Mouse (Mus musculus) adrenal gland, postnatal 10 days (tissue): ENCODE results near the gene Prl5a1. TPM values are rescaled to one million over a fixed set of nuclear protein-coding genes. Genes with fewer than 3 reads are reported as not detected.

ENCODE experiments used
- DNase-seq: peaks from one replicate; pipeline ENCODE4 v3.0.0; 2021; ENCODE audit warnings: mixed read lengths
- long read RNA-seq, 2 experiments: library from polyadenylated mRNA; stranded (forward); transcript quantifications; one replicate each; pipeline ENCODE4 v2.0.0; 2021
- total RNA-seq, 2 experiments: library from RNA; stranded (reverse); gene quantifications; 2 replicates each; pipeline ENCODE4 v1.2.3; 2021

The Prl5a1 gene
- not detected for total RNA-seq
- long read RNA-seq, experiment 1, result 0 reads
- long read RNA-seq, experiment 2, result 0 reads

- DNase-seq, result no peak
These were observed at the start of gene Prl5a1 for GRCm38 (mm10) chr13:28142184-28142583. Prl5a1 (plus strand) TSS chr13:28142484.

GRCm38 (mm10) chr13:28096161-28096560 is 46.1 kb upstream of the Prl5a1 start:
- DNase-seq, result no peak

- DNase-seq, result no peak
These were observed 33.7 kb upstream of the Prl5a1 start for GRCm38 (mm10) chr13:28108536-28108935.

- DNase-seq, result no peak
These were observed 9.5 kb upstream of the Prl5a1 start for GRCm38 (mm10) chr13:28132781-28133180.

GRCm38 (mm10) chr13:28135790-28136189 is 6.5 kb upstream of the Prl5a1 start:
- no peak for DNase-seq

Other genes with a start within 250 kb of the Prl5a1 start
- not detected for gene Prl4a1, start 126.3 kb upstream of the Prl5a1 start, total RNA-seq
- 100 to 1,000 TPM; 124 to 134 TPM for gene Gm11361, start 115.0 kb downstream of the Prl5a1 start, total RNA-seq